Mouse (Mus musculus): Measurements from ENCODE around the gene Gm7029. TPM values are rescaled to one million over a fixed set of nuclear protein-coding genes. Genes with fewer than 3 reads are reported as not detected.
A peak's percentile ranks its signal among the peaks of the same experiment; 100 is the strongest.
"Not testable (repeated sequence)": the region's sequence is repeated elsewhere in the genome, so short reads cannot be mapped to it uniquely, and the experiment has no call there.

The Gm7029 gene
- total RNA-seq (2021), result not detected
- polyA plus RNA-seq (2012; rRNA removed), result not detected in 2 replicates
- long read RNA-seq, result 0 reads

DNA sequence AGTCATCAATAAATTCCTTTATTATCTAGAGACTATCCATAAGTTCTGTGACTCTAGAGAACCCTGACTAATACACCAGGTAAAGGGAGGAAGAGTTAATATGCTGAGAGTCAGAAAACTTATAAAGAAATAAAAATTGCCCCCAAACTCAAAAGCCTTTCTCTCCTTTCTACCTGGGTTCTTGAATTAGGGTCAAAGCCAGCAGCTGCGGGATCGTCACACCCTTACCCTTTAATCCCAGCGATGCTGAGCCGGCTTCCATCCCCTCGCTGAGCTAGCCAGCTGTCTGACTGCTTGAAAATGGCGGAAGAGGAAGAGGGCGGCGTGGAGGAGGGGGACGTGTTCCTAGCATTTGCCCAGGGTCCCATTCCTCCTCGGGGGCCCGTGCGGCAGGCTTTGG, at the start of gene Gm7029:
Gene Gm7029 (plus strand): TSS at position 301 of the 400 bp plus-strand sequence.
- H3K9ac ChIP-seq (ENCODE audit: low read depth, low read length); intact Hi-C loops (cut with DNase I); H3K4me3 ChIP-seq; H3K4me1 ChIP-seq (ENCODE audit: control insufficient read depth, insufficient read depth, low read length); H3K36me3 ChIP-seq (ENCODE audit: control insufficient read depth, insufficient read depth, low read length); DNase-seq; H3K27me3 ChIP-seq (ENCODE audit: control insufficient read depth, insufficient read depth, low read length); H3K79me2 ChIP-seq (replicated peaks; ENCODE audit: control insufficient read depth, insufficient read depth, low read length); H3K27ac ChIP-seq: not testable (repeated sequence)
- 69% methylated on average over 3 of the region's 12 CpGs for WGBS

DNA sequence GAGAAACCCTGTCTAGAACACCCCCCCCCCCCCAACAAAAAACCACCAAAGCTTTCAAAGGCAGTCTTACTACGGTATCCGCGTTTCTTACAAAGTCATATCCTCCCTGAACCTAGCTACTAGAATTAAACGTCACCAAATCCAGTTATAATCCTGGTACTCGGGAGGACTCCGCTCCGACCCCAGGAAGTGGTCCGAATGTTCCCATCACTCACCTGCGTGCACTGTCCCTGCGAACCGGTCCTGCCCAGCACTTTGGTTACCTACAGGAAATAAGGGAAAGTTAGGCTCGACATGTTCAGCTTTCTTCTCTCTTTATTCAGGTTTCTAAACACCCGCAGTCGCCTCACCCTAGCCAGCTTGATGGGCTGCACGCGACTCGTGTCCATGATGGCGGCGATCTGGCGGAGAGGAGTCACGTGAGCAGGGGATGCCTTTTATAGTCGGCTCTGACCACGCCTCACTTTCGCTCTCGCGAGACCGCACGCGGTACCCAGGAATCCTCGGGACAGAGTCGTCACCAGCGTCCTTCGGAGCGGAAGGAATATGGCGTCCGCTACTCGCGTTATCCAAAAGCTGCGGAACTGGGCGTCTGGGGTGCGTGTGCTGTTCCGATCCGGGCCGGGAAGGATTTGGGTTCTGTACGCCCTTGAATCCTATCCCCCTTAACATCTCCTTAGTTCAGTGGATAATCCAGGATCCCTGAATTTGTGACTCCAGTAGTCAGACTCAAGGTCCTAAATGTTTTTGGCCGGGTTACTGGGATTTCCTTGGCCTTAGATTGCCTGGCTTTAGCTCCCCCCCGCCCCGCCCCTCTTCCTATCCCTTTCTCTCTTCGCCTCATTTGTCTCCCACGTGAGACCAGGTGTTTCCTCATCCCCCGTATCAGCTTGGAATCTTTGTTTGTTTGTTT, 49.3 kb upstream of the Gm7029 start, which contains the start of the genes Rps28 and Ndufa7:
Gene Rps28 (minus strand): TSS at position 479 of the 913 bp plus-strand sequence.
Gene Ndufa7 (plus strand): TSS at position 489 of the 913 bp plus-strand sequence.
- Histone ChIP-seq H3K4me3 (peak within 1 kb of the TSS; percentile 95), H3K27ac (peak within 1 kb of the TSS; percentile 95), H3K36me3 (ENCODE audit: control insufficient read depth, insufficient read depth, low read length) (peaks cover 33% of the 10 kb centered on the region), H3K27me3 (ENCODE audit: control insufficient read depth, insufficient read depth, low read length) (no peaks in the 10 kb centered on the region), H3K4me1 (ENCODE audit: control insufficient read depth, insufficient read depth, low read length) (peaks cover 17% of the 10 kb centered on the region), H3K79me2 (replicated peaks; ENCODE audit: control insufficient read depth, insufficient read depth, low read length) (0 out of 2 replicates have a peak, but pooled peaks cover 1% of the 10 kb centered on the region), H3K9ac (ENCODE audit: low read depth, low read length) (peak within 1 kb of the TSS; percentile 78)
- DNase-seq, result peak; percentile 98 to 100
- TF ChIP-seq EP300 (IDR thresholded peaks at IDR 0.05; ENCODE audit: insufficient read depth, low read depth, low read length) (peak; percentile 71; the same call in 1 of the 2 replicates), CTCF (IDR thresholded peaks at IDR 0.05) (no peak), POLR2A (IDR thresholded peaks at IDR 0.05; ENCODE audit: insufficient read depth, low read depth, low read length) (peak; percentile 98; the same call in 1 of the 2 replicates)
- intact Hi-C loops (cut with DNase I), result no loop called here
- under 1% methylated on average over 51 of the region's 51 CpGs for WGBS

DNA sequence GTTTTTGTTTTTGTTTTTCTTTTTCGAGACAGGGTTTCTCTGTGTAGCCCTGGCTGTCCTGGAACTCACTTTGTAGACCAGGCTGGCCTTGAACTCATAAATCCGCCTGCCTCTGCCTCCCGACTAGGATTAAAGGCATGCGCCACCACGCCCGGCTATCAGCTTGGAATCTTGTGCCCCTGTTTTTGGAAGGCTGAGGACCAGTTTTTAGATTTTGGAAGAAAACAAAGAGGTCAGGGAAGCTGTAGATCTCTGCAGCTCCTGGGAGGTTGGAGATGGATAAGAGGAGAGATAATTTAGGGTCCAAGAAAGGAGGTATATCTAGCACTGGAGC, 48.7 kb upstream of the Gm7029 start:
- Histone ChIP-seq H3K4me1 (ENCODE audit: control insufficient read depth, insufficient read depth, low read length) (peaks cover 20% of the 10 kb centered on the region), H3K27ac (peak overlapping the region; percentile 95), H3K4me3 (peak overlapping the region; percentile 95), H3K36me3 (ENCODE audit: control insufficient read depth, insufficient read depth, low read length) (peaks cover 40% of the 10 kb centered on the region), H3K9ac (ENCODE audit: low read depth, low read length) (peak overlapping the region; percentile 78; the same call in 1 of the 2 replicates)
- H3K79me2 ChIP-seq (replicated peaks; ENCODE audit: control insufficient read depth, insufficient read depth, low read length); H3K27me3 ChIP-seq (ENCODE audit: control insufficient read depth, insufficient read depth, low read length); intact Hi-C loops (cut with DNase I); DNase-seq: not testable (repeated sequence)
- 3% methylated on average over 6 of the region's 6 CpGs for WGBS

DNA sequence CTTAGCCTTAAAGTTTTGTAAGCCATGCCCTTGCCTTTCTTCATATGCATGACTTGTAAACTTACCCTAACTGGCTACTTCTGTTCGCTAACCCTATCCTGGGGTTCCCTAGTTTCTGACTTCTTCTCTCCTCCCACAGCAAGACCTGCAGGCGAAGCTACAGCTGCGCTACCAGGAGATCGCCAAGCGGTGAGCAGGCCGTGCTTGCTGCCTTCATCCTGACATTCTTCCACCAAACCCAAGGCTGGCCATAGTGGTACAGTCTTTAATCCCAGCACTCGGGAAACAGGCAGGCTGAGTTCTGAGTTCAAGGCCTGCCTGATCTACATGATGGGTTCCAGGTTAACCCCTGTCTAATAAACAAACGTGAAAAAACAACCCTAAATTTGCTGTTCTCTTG, 48.2 kb upstream of the Gm7029 start:
- H3K4me1 ChIP-seq (ENCODE audit: control insufficient read depth, insufficient read depth, low read length), result peaks cover 19% of the 10 kb centered on the region
- DNase-seq, result no peak
- no peak for TF ChIP-seq EP300 (IDR thresholded peaks at IDR 0.05; ENCODE audit: insufficient read depth, low read depth, low read length)
- no peak for TF ChIP-seq POLR2A (IDR thresholded peaks at IDR 0.05; ENCODE audit: insufficient read depth, low read depth, low read length)
- TF ChIP-seq CTCF (IDR thresholded peaks at IDR 0.05), result no peak
- 76% methylated on average over 8 of the region's 8 CpGs for WGBS
- no peak overlapping the region for H3K9ac ChIP-seq (ENCODE audit: low read depth, low read length)
- 0 out of 2 replicates have a peak, but pooled peaks cover 1% of the 10 kb centered on the region for H3K79me2 ChIP-seq (replicated peaks; ENCODE audit: control insufficient read depth, insufficient read depth, low read length)
- H3K27me3 ChIP-seq (ENCODE audit: control insufficient read depth, insufficient read depth, low read length), result no peaks in the 10 kb centered on the region
- peak overlapping the region; percentile 95; the same call in 1 of the 2 replicates for H3K4me3 ChIP-seq
- H3K36me3 ChIP-seq (ENCODE audit: control insufficient read depth, insufficient read depth, low read length), result peaks cover 42% of the 10 kb centered on the region
- no peak overlapping the region; the same call in 1 of the 2 replicates for H3K27ac ChIP-seq
- intact Hi-C loops (cut with DNase I), result no loop called here

DNA sequence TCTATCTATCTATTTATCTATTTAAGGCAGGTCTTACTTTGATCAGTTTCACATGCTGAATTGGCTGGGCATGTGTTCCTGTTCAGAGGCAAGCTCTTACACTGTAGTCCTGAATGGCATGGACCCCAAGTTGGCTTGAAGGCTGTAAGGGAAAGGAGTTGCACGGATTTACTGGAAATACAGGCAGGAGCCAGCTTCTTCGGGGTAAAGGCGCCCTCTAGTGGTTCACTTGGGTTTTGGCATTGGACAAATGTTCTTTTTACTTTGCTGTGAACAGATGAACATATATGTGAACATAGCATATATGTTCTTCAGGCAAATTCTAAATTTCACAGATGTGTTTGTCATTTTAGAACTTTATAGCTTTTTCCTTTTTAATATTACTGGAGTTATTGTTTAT, 46.8 kb upstream of the Gm7029 start:
- 0% methylated on average over 3 of the region's 3 CpGs for WGBS
- H3K9ac ChIP-seq (ENCODE audit: low read depth, low read length), result no peak overlapping the region
- intact Hi-C loops (cut with DNase I), result no loop called here
- peak; percentile 66 to 69 for DNase-seq
- peaks cover 19% of the 10 kb centered on the region for H3K4me1 ChIP-seq (ENCODE audit: control insufficient read depth, insufficient read depth, low read length)
- no peak overlapping the region for H3K27ac ChIP-seq
- H3K27me3 ChIP-seq (ENCODE audit: control insufficient read depth, insufficient read depth, low read length), result no peaks in the 10 kb centered on the region
- H3K4me3 ChIP-seq, result no peak overlapping the region
- peaks cover 42% of the 10 kb centered on the region for H3K36me3 ChIP-seq (ENCODE audit: control insufficient read depth, insufficient read depth, low read length)
- 0 out of 2 replicates have a peak, but pooled peaks cover 1% of the 10 kb centered on the region for H3K79me2 ChIP-seq (replicated peaks; ENCODE audit: control insufficient read depth, insufficient read depth, low read length)
- TF ChIP-seq POLR2A (IDR thresholded peaks at IDR 0.05; ENCODE audit: insufficient read depth, low read depth, low read length), result 0 out of 2 replicates have a peak, but pooled peaks have one; percentile 24
- TF ChIP-seq EP300 (IDR thresholded peaks at IDR 0.05; ENCODE audit: insufficient read depth, low read depth, low read length), result peak; percentile 80; the same call in 1 of the 2 replicates
- TF ChIP-seq CTCF (IDR thresholded peaks at IDR 0.05), result peak; percentile 94

DNA sequence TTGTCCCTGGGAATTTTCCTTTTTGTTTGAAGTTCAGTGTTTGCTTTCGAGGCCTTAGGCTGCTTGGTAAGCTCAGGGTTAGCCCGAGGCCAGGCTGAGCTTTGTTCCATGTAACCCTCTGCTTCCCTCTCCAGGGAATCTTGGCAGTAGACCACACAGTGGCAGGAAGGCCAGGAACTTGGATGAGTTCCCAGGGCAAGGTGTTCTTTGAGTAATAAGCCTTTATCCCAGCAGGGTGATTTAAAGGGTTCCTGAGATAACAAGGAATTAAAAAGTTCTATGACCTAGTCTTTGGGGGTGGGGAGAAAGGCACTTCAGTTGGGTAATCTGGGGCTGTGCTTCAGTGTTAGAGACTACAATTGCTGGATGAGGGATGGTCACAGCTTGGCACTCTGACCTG, 44.7 kb upstream of the Gm7029 start:
- 9% methylated on average over 2 of the region's 2 CpGs for WGBS
- Histone ChIP-seq H3K36me3 (ENCODE audit: control insufficient read depth, insufficient read depth, low read length) (peaks cover 36% of the 10 kb centered on the region), H3K27ac (peak overlapping the region; percentile 77), H3K9ac (ENCODE audit: low read depth, low read length) (no peak overlapping the region), H3K4me3 (no peak overlapping the region), H3K4me1 (ENCODE audit: control insufficient read depth, insufficient read depth, low read length) (peaks cover 16% of the 10 kb centered on the region), H3K27me3 (ENCODE audit: control insufficient read depth, insufficient read depth, low read length) (no peaks in the 10 kb centered on the region), H3K79me2 (replicated peaks; ENCODE audit: control insufficient read depth, insufficient read depth, low read length) (0 out of 2 replicates have a peak, but pooled peaks cover 1% of the 10 kb centered on the region)
- TF ChIP-seq POLR2A (IDR thresholded peaks at IDR 0.05; ENCODE audit: insufficient read depth, low read depth, low read length), result 0 out of 2 replicates have a peak, but pooled peaks have one; percentile 41
- TF ChIP-seq EP300 (IDR thresholded peaks at IDR 0.05; ENCODE audit: insufficient read depth, low read depth, low read length), result peak; percentile 96
- no peak for TF ChIP-seq CTCF (IDR thresholded peaks at IDR 0.05)
- intact Hi-C loops (cut with DNase I), result loop anchor here (2.0 kb wide), 1 partner anchor 18 kb away; the partner anchor contains the start of gene Kank3
- DNase-seq, result peak; percentile 67 to 85
